7 mouse cellular contexts compared by ENCODE assay signal in the genomic region with DNA sequence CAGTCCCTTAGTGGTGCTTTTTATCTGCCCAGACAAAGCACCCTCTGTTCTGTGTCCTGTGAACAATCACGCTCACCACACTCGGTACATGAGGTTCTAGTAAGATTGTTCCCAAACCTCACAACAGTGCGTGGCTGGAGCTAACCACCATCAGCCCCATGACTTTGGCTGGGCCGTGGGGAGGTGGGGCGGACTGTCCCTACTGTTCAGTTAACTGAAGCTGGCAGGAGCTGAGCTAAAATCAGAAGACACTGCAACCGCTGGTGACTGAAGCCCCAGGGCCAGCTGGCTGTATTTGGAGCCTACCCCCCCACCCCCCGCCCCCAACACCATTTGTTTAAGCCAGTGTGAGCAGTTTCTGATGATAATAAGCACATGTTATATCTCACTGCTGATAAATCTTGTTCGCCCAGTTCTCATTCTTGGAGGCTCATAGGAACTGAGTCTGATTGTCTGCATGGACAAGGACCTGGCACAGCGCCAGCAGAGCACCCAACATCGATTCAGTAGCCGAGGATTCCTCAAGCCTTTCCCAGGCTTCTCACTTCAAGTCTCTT. TPM values are rescaled to one million over a fixed set of nuclear protein-coding genes. Genes with fewer than 3 reads are reported as not detected.
DNase-seq lines count a peak whose midpoint lies in the region; TF ChIP-seq lines count a peak whose summit lies in the region.

No protein-coding gene starts in this region.

- H3K4me3 ChIP-seq in left cerebral cortex, adult 2 months: no peak overlapping the region

- peak; percentile 13 for DNase-seq in 3T3-L1 (ENCODE audit: low read depth, low spot score)
- DNase-seq in Muller cell, postnatal 12 days (ENCODE audit: inconsistent ontology term): peak; percentile 78
- peak; percentile 69 for DNase-seq in heart, adult 8-10 months (ENCODE audit: low spot score)
- DNase-seq in left cerebral cortex, adult 2 months (ENCODE audit: extremely low spot score in 1 of 2, low spot score in 2 of 2): peak; percentile 33 to 44
- peak; percentile 66 to 72 for DNase-seq in right cerebral cortex, postnatal 10 days (ENCODE audit: low spot score in 2 of 2)
- DNase-seq in embryo, embryonic 11 days: no peak
- DNase-seq in T-cell, adult 2 months (ENCODE audit: low spot score): no peak

- peak overlapping the region; percentile 80 for H3K27ac ChIP-seq in left cerebral cortex, adult 2 months

- intact Hi-C loops in left cerebral cortex, adult 2 months (cut with DNase I): no loop called here

- no peak for TF ChIP-seq CTCF in left cerebral cortex, adult 2 months (IDR thresholded peaks at IDR 0.05)

RNA-seq across cellular contexts. Expression of gene Ak3, which starts 23.3 kb away (rescaled TPM):
- total RNA-seq in heart, adult 8-10 months (2022): 100 to 1,000 TPM in 2 of 4 experiments, 10 to 100 TPM in 2; 76.6 to 102 (median 91.8) TPM
- 10 to 100 TPM; 51.8 to 56.1 TPM for total RNA-seq in left cerebral cortex, adult 2 months (2021)

RNA-seq across cellular contexts. Expression of gene Cdc37l1, which starts 34.3 kb away (rescaled TPM):
- total RNA-seq in heart, adult 8-10 months (2022): 10 to 100 TPM; 56.7 to 76.4 (median 64.3) TPM
- total RNA-seq in left cerebral cortex, adult 2 months (2021): 100 to 1,000 TPM; 106 to 110 TPM

RNA-seq across cellular contexts. Expression of gene 4430402I18Rik, which starts 56.9 kb away (rescaled TPM):
- total RNA-seq in heart, adult 8-10 months (2022): 10 to 100 TPM; 26.9 to 31.3 (median 29.9) TPM
- 1 to 10 TPM; 7.4 to 7.9 TPM for total RNA-seq in left cerebral cortex, adult 2 months (2021)

Comparison
In these comparisons a context has a peak if more than half of its experiments do, and no peak if none do; other contexts are left out.
1. DNase-seq: peak in 3T3-L1 (single experiment), Muller cell, postnatal 12 days (single experiment), heart, adult 8-10 months (single experiment), left cerebral cortex, adult 2 months (2 of 2) and right cerebral cortex, postnatal 10 days (2 of 2); none in embryo, embryonic 11 days (single experiment) and T-cell, adult 2 months (single experiment).